Mouse (Mus musculus): ENCODE data around the gene Nfat5.

Nfat5 gene

GRCm38 (mm10) chr8:107292928-107293601 is at the start of gene Nfat5:
Gene Nfat5 (plus strand): TSS chr8:107293470.
- peak; percentile 98 for DNase-seq

- DNase-seq, result no peak
Observed at GRCm38 (mm10) chr8:107244218-107244617, 49.1 kb upstream of the Nfat5 start.

GRCm38 (mm10) chr8:107248456-107248855 is 44.8 kb upstream of the Nfat5 start:
- no peak for DNase-seq

- no peak for DNase-seq
Observed at GRCm38 (mm10) chr8:107251481-107252104, 41.7 kb upstream of the Nfat5 start.

GRCm38 (mm10) chr8:107253121-107253520 is 40.1 kb upstream of the Nfat5 start:
- no peak for DNase-seq

GRCm38 (mm10) chr8:107254403-107254802 is 38.9 kb upstream of the Nfat5 start:
- no peak for DNase-seq

- DNase-seq, result no peak
Observed at GRCm38 (mm10) chr8:107254951-107255457, 38.3 kb upstream of the Nfat5 start.

GRCm38 (mm10) chr8:107257223-107257622 is 36.0 kb upstream of the Nfat5 start:
- no peak for DNase-seq

- DNase-seq, result no peak
Observed at GRCm38 (mm10) chr8:107260120-107260519, 33.1 kb upstream of the Nfat5 start.

- no peak for DNase-seq
Observed at GRCm38 (mm10) chr8:107261172-107261571, 32.1 kb upstream of the Nfat5 start.

GRCm38 (mm10) chr8:107262046-107262705 is 31.1 kb upstream of the Nfat5 start:
- no peak for DNase-seq

- no peak for DNase-seq
Observed at GRCm38 (mm10) chr8:107265811-107266210, 27.5 kb upstream of the Nfat5 start.

GRCm38 (mm10) chr8:107268501-107268900 is 24.8 kb upstream of the Nfat5 start:
- DNase-seq, result no peak

GRCm38 (mm10) chr8:107269191-107269590 is 24.1 kb upstream of the Nfat5 start:
- DNase-seq, result no peak

GRCm38 (mm10) chr8:107269617-107270139 is 23.6 kb upstream of the Nfat5 start:
- no peak for DNase-seq

- no peak for DNase-seq
Observed at GRCm38 (mm10) chr8:107270287-107270686, 23.0 kb upstream of the Nfat5 start.

GRCm38 (mm10) chr8:107270751-107271150 is 22.5 kb upstream of the Nfat5 start:
- DNase-seq, result no peak

- no peak for DNase-seq
Observed at GRCm38 (mm10) chr8:107277323-107277883, 15.9 kb upstream of the Nfat5 start.

GRCm38 (mm10) chr8:107278571-107278970 is 14.7 kb upstream of the Nfat5 start:
- DNase-seq, result no peak

GRCm38 (mm10) chr8:107286686-107287085 is 6.6 kb upstream of the Nfat5 start:
- DNase-seq, result no peak

GRCm38 (mm10) chr8:107287522-107287921 is 5.7 kb upstream of the Nfat5 start:
- no peak for DNase-seq

GRCm38 (mm10) chr8:107291171-107291601 is 2.1 kb upstream of the Nfat5 start:
- DNase-seq, result no peak
